Mouse (Mus musculus) lung, embryonic 14.5 days (tissue): Measurements from ENCODE around the gene Lamp1. TPM values are rescaled to one million over a fixed set of nuclear protein-coding genes. Genes with fewer than 3 reads are reported as not detected.

ENCODE experiments used
- ATAC-seq: fragments of 200-750 bp; cut with Nextera tagmentation; 2 replicates; pipeline ENCODE4 v1.8.0; 2017; ENCODE audit warnings: mild to moderate bottlenecking, moderate TSS enrichment, moderate library complexity; ENCODE audit not compliant: insufficient read depth
- DNase-seq: peaks from one replicate; pipeline ENCODE4 v3.0.0-alpha.2; 2015
- H3K27ac ChIP-seq: fragments of 300-500 bp; sonication (generic); 2 replicates; pipeline ENCODE4 v1.5.1; 2014; ENCODE audit warnings: low read depth, mild to moderate bottlenecking, moderate library complexity
- H3K27me3 ChIP-seq: fragments of 300-500 bp; sonication (generic); 2 replicates; pipeline ENCODE4 v1.6.1; 2014; ENCODE audit warnings: low read length, control low read depth; ENCODE audit not compliant: insufficient read depth
- H3K36me3 ChIP-seq: fragments of 300-500 bp; sonication (generic); 2 replicates; pipeline ENCODE4 v1.6.1; 2014; ENCODE audit warnings: control low read depth; ENCODE audit not compliant: insufficient read depth
- H3K4me1 ChIP-seq: fragments of 300-500 bp; sonication (generic); 2 replicates; pipeline ENCODE4 v1.6.1; 2014; ENCODE audit warnings: antibody characterized with exemption, control low read depth; ENCODE audit not compliant: insufficient read depth
- H3K4me2 ChIP-seq: fragments of 300-500 bp; sonication (generic); 2 replicates; pipeline ENCODE4 v1.6.1; 2014; ENCODE audit warnings: mild to moderate bottlenecking
- H3K4me3 ChIP-seq: fragments of 300-500 bp; sonication (generic); 2 replicates; pipeline ENCODE4 v1.5.1; 2014; ENCODE audit warnings: low read depth, low read length
- H3K9ac ChIP-seq: fragments of 300-500 bp; sonication (generic); 2 replicates; pipeline ENCODE4 v1.6.1; 2014
- H3K9me3 ChIP-seq: fragments of 300-500 bp; sonication (generic); 2 replicates; pipeline ENCODE4 v1.6.1; 2016; ENCODE audit warnings: low read depth, low read length, control low read depth
- CTCF ChIP-seq: IDR thresholded peaks from 2 replicates; pipeline ENCODE4 v1.5.1; 2016; ENCODE audit warnings: antibody characterized with exemption, low read depth
- WGBS: fragments of 180-500 bp; shearing (Covaris S2); extraction: QIAGEN DNeasy Blood & Tissue Kit; methylation state at CpG from one replicate; pipeline ENCODE4 v1.1.7; 2014; 5-methylcytosine and 5-hydroxymethylcytosine counted together
- polyA plus RNA-seq: library from polyadenylated mRNA; unstranded; fragments of >200 nt; fragmentation: Nextera tagmentation; extraction: Ambion mirVana; gene quantifications from 2 replicates; pipeline ENCODE4 v1.2.1, GENCODE M21; 2014

Gene Lamp1
- polyA plus RNA-seq = 309 and 315 TPM in 2 replicates

- Histone ChIP-seq H3K36me3 (peaks cover 3% of the 10 kb centered on the region; the same call in 1 of the 2 replicates), H3K4me2 (peak within 1 kb of the TSS; percentile 83), H3K4me3 (peak within 1 kb of the TSS; percentile 99), H3K4me1 (no peaks in the 10 kb centered on the region), H3K27ac (peak within 1 kb of the TSS; percentile 69), H3K9ac (peak within 1 kb of the TSS; percentile 94), H3K9me3 (no peaks in the 10 kb centered on the region), H3K27me3 (no peaks in the 10 kb centered on the region)
- DNase-seq (peak; percentile 100), ATAC-seq (peak; percentile 96)
- no peak for TF ChIP-seq CTCF
- under 1% methylated on average over 47 of the region's 50 CpGs for WGBS
Measured at GRCm38 (mm10) chr8:13158718-13159376, at the start of gene Lamp1. TSS of gene Lamp1 (plus strand) at chr8:13159161.

- DNase-seq (peak; percentile 20), ATAC-seq (no peak)
- no peak overlapping the region for H3K4me3 ChIP-seq
- 37% methylated on average over 1 of the region's 1 CpGs for WGBS
- H3K27ac ChIP-seq = no peak overlapping the region
- no peak overlapping the region for H3K4me2 ChIP-seq
- no peaks in the 10 kb centered on the region for H3K27me3 ChIP-seq
- no peak for TF ChIP-seq CTCF
- no peaks in the 10 kb centered on the region for H3K4me1 ChIP-seq
- peaks cover 12% of the 10 kb centered on the region; the same call in 1 of the 2 replicates for H3K36me3 ChIP-seq
- H3K9ac ChIP-seq = no peak overlapping the region
- H3K9me3 ChIP-seq = no peaks in the 10 kb centered on the region
Measured at GRCm38 (mm10) chr8:13109416-13109960, 49.5 kb upstream of the Lamp1 start.

- ATAC-seq = no peak; the same call in 1 of the 2 replicates
- Histone ChIP-seq H3K4me1 (no peaks in the 10 kb centered on the region), H3K9ac (no peak overlapping the region), H3K36me3 (peaks cover 17% of the 10 kb centered on the region; the same call in 1 of the 2 replicates), H3K4me2 (no peak overlapping the region), H3K27me3 (no peaks in the 10 kb centered on the region), H3K4me3 (no peak overlapping the region), H3K27ac (no peak overlapping the region), H3K9me3 (no peaks in the 10 kb centered on the region)
- no peak for TF ChIP-seq CTCF
- DNase-seq = no peak
- 57% methylated on average over 11 of the region's 11 CpGs for whole genome bisulfite sequencing
Measured at GRCm38 (mm10) chr8:13111917-13112316, 47.0 kb upstream of the Lamp1 start.

GRCm38 (mm10) chr8:13113232-13113631 is 45.7 kb upstream of the Lamp1 start:
- no peak for ATAC-seq
- TF ChIP-seq CTCF = no peak
- H3K4me3 ChIP-seq = no peak overlapping the region

GRCm38 (mm10) chr8:13117096-13117495 is 41.9 kb upstream of the Lamp1 start:
- 96% methylated on average over 2 of the region's 2 CpGs for WGBS
- no peak for TF ChIP-seq CTCF
- Histone ChIP-seq H3K9ac (no peak overlapping the region), H3K4me2 (no peak overlapping the region), H3K9me3 (no peaks in the 10 kb centered on the region), H3K4me3 (no peak overlapping the region), H3K27ac (no peak overlapping the region), H3K4me1 (no peaks in the 10 kb centered on the region), H3K36me3 (peaks cover 43% of the 10 kb centered on the region; the same call in 1 of the 2 replicates), H3K27me3 (no peaks in the 10 kb centered on the region)
- no peak for ATAC-seq
- no peak for DNase-seq

More at GRCm38 (mm10) chr8:13113232-13113631, 45.7 kb upstream of the Lamp1 start:
- Histone ChIP-seq H3K9ac (no peak overlapping the region), H3K36me3 (peaks cover 22% of the 10 kb centered on the region; the same call in 1 of the 2 replicates), H3K4me2 (no peak overlapping the region), H3K27me3 (no peaks in the 10 kb centered on the region), H3K27ac (no peak overlapping the region), H3K4me1 (no peaks in the 10 kb centered on the region), H3K9me3 (no peaks in the 10 kb centered on the region)
- WGBS = 90% methylated on average over 4 of the region's 4 CpGs
- no peak for DNase-seq

DNA sequence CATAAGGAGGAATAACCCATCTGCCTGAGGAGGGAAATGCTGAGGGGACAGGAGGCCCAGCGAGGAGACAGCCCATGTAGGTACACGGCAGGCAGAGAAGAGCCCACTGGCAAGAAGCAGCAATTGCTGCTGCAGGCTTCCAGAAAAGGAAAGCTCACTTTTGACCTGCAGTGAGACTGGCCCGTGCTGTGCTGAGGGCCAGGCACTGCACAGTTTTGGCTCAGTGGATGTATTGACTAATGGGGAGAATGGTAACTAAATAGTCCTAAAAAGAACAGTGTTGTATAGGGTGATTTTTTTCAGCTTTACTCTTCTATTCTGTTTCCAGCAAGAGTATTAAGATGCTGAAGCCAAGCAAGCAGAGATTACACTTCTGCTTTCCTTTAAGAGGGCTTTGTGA is 40.4 kb upstream of the Lamp1 start:
- H3K27ac ChIP-seq = no peak overlapping the region
- H3K36me3 ChIP-seq = peaks cover 49% of the 10 kb centered on the region
- TF ChIP-seq CTCF = no peak
- H3K9ac ChIP-seq = no peak overlapping the region
- ATAC-seq = no peak
- DNase-seq = no peak
- no peaks in the 10 kb centered on the region for H3K9me3 ChIP-seq
- no peak overlapping the region for H3K4me3 ChIP-seq
- H3K4me1 ChIP-seq = no peaks in the 10 kb centered on the region
- H3K4me2 ChIP-seq = no peak overlapping the region
- no peaks in the 10 kb centered on the region for H3K27me3 ChIP-seq
- WGBS = 81% methylated on average over 3 of the region's 3 CpGs

GRCm38 (mm10) chr8:13120882-13121665 is 37.9 kb upstream of the Lamp1 start:
- no peak overlapping the region for H3K27ac ChIP-seq
- WGBS = 80% methylated on average over 7 of the region's 7 CpGs
- ATAC-seq = no peak
- no peak for TF ChIP-seq CTCF
- H3K9ac ChIP-seq = no peak overlapping the region
- H3K4me1 ChIP-seq = no peaks in the 10 kb centered on the region
- H3K27me3 ChIP-seq = no peaks in the 10 kb centered on the region
- H3K4me2 ChIP-seq = no peak overlapping the region
- no peak overlapping the region for H3K4me3 ChIP-seq
- no peak for DNase-seq
- H3K36me3 ChIP-seq = peaks cover 62% of the 10 kb centered on the region
- no peaks in the 10 kb centered on the region for H3K9me3 ChIP-seq
